Mouse (Mus musculus) liver, adult 2 months (tissue): ENCODE measurements at regions not wholly inside any gene's neighbourhood (a gene's known extent, or its start where the extent isn't known, plus 50 kb on each side); places are given as distances from the start of the nearest gene placed in this dataset.
A peak's percentile ranks its signal among the peaks of the same experiment; 100 is the strongest.

Experiments used
- CTCF ChIP-seq: fragments of 200-500 bp; IDR thresholded peaks from 2 replicates; pipeline ENCODE4 v1.5.1; 2011; ENCODE audit warnings: low read depth, low read length, control low read depth
- POLR2A ChIP-seq: fragments of 200-500 bp; IDR thresholded peaks from 2 replicates; pipeline ENCODE4 v1.6.1; 2011; ENCODE audit warnings: low read length, control low read depth; ENCODE audit not compliant: insufficient read depth; ENCODE audit errors: extremely low read depth

DNA sequence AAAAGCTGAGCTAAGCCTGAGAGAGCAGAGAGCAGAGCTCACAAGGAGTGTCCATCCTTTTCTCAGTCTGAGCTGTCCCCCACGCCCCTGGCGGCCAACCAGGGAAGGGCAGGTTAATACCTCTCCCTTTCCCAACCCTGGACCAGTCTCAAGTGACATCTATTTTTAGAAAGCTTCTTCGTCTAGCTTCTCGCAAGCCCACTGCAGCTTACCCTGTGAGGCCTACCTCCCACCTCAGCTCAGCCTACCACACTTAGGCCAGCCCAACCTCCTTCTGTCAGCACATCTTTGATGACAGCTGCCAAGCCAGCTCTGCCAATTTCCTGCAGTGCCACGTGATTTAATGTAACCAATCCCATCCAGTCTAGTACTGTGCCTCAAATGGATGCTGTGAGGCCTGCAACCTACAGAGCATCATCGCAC, 93.6 kb downstream of the Fam84b start:
- TF ChIP-seq CTCF (peak; percentile 89), POLR2A (no peak)
